In the genomic region with DNA sequence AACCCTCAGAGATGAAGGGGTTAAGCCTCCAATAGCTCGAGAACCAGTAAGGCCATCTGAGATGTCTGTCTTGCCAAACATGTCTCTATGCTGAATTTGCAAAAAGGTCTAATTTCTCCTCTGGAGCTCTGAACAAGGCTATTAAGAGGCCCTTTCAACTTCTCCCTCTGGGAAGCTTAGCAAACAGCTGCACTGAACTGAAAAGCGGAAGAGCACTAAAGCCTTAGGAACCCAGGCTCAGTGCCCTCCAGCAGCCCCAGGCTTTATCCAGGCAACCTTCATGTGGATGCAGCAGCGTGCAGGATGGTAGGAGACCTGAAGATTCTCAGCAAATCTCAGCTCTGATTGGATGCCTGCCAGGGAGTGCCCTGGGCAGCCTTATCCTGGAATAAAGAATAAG, we compare ENCODE assay signal across 17 mouse cellular contexts.
DNase-seq lines count a peak whose midpoint lies in the region; ATAC-seq and TF ChIP-seq lines count a peak whose summit lies in the region.
"Had no signal": no experiment of that assay in that cellular context is flagged by ENCODE, and none has a peak within 500 bp of the region (broad histone marks: within the 10 kb centered on the region; RNA-seq: fewer than 3 reads in every experiment).

No protein-coding gene starts in this region.

- TF ChIP-seq CTCF in cerebellum, adult 2 months (IDR thresholded peaks at IDR 0.05; ENCODE audit: borderline replicate concordance, insufficient read depth, low read depth, low read length): no peak

- no peak overlapping the region for H3K27ac ChIP-seq in cerebellum, adult 2 months (ENCODE audit: insufficient read depth, low read length)
- no peak overlapping the region for H3K27ac ChIP-seq in midbrain, embryonic 14.5 days (replicated peaks; ENCODE audit: low read depth, low read length)
- H3K27ac ChIP-seq in midbrain, embryonic 16.5 days (ENCODE audit: low read length): no peak overlapping the region
- H3K27ac ChIP-seq in limb, embryonic 14.5 days (replicated peaks; ENCODE audit: low read depth, low read length): peak overlapping the region; percentile 43; the same call in 1 of the 2 replicates

- no peaks in the 10 kb centered on the region for H3K4me1 ChIP-seq in cerebellum, adult 2 months (ENCODE audit: control insufficient read depth, insufficient read depth, low read length)
- H3K4me1 ChIP-seq in midbrain, embryonic 14.5 days (ENCODE audit: control insufficient read depth, insufficient read depth, low read length): peaks cover 5% of the 10 kb centered on the region; the same call in 1 of the 2 replicates
- peaks cover 3% of the 10 kb centered on the region; the same call in 1 of the 2 replicates for H3K4me1 ChIP-seq in midbrain, embryonic 16.5 days (ENCODE audit: control insufficient read depth, insufficient read depth, low read length)
- no peaks in the 10 kb centered on the region for H3K4me1 ChIP-seq in limb, embryonic 14.5 days (ENCODE audit: control insufficient read depth, insufficient read depth, low read length)
- H3K4me1 ChIP-seq: heart, embryonic 12.5 days; megakaryocyte, embryonic 14.5 days had no signal

- H3K27me3 ChIP-seq in cerebellum, adult 2 months (ENCODE audit: control insufficient read depth, insufficient read depth, low read length): no peaks in the 10 kb centered on the region
- no peaks in the 10 kb centered on the region for H3K27me3 ChIP-seq in midbrain, embryonic 14.5 days (ENCODE audit: control insufficient read depth, insufficient read depth, low read length)
- no peaks in the 10 kb centered on the region for H3K27me3 ChIP-seq in midbrain, embryonic 16.5 days (ENCODE audit: control insufficient read depth, insufficient read depth, low read depth, low read length)
- no peaks in the 10 kb centered on the region for H3K27me3 ChIP-seq in limb, embryonic 14.5 days (ENCODE audit: control insufficient read depth, insufficient read depth, low read length)
- H3K27me3 ChIP-seq: CH12.LX; heart, embryonic 12.5 days; megakaryocyte, embryonic 14.5 days had no signal

- TF ChIP-seq POLR2A in cerebellum, adult 2 months (IDR thresholded peaks at IDR 0.05; ENCODE audit: borderline replicate concordance, insufficient read depth, low read length): no peak
- TF ChIP-seq POLR2A in limb, embryonic 14.5 days (IDR thresholded peaks at IDR 0.05; ENCODE audit: borderline replicate concordance, extremely low read depth, insufficient read depth, insufficient read length): no peak

- no peaks in the 10 kb centered on the region for H3K36me3 ChIP-seq in midbrain, embryonic 14.5 days (ENCODE audit: control insufficient read depth, insufficient read depth, low read length)
- no peaks in the 10 kb centered on the region for H3K36me3 ChIP-seq in midbrain, embryonic 16.5 days (ENCODE audit: control insufficient read depth, insufficient read depth, low read length)
- no peaks in the 10 kb centered on the region for H3K36me3 ChIP-seq in limb, embryonic 14.5 days (ENCODE audit: control insufficient read depth, insufficient read depth, low read length)
- H3K36me3 ChIP-seq: heart, embryonic 12.5 days had no signal

- no peaks in the 10 kb centered on the region for H3K9me3 ChIP-seq in midbrain, embryonic 14.5 days (ENCODE audit: control insufficient read depth, low read length)
- H3K9me3 ChIP-seq in midbrain, embryonic 16.5 days (replicated peaks; ENCODE audit: control insufficient read depth, low read length, poor library complexity, severe bottlenecking): no peaks in the 10 kb centered on the region
- H3K9me3 ChIP-seq in limb, embryonic 14.5 days (ENCODE audit: control insufficient read depth, low read length): no peaks in the 10 kb centered on the region

- H3K4me2 ChIP-seq in midbrain, embryonic 14.5 days (ENCODE audit: low read length): no peak overlapping the region
- H3K4me2 ChIP-seq in midbrain, embryonic 16.5 days (ENCODE audit: low read length): no peak overlapping the region
- H3K4me2 ChIP-seq in limb, embryonic 14.5 days (replicated peaks; ENCODE audit: low read depth, low read length, severe bottlenecking): no peak overlapping the region
- H3K4me2 ChIP-seq: heart, embryonic 12.5 days had no signal

- ATAC-seq in midbrain, embryonic 14.5 days (ENCODE audit: low FRiP score, low TSS enrichment): no peak
- no peak for ATAC-seq in midbrain, embryonic 16.5 days
- ATAC-seq in limb, embryonic 14.5 days (ENCODE audit: low FRiP score, low read depth): peak; percentile 72
- ATAC-seq: liver, postnatal 0 days had no signal

- peak; percentile 25 to 31 for DNase-seq in cerebellum, postnatal 10 days
- no peak for DNase-seq in cerebellum, adult 2 months
- peak; percentile 90 for DNase-seq in heart, adult 11 months
- DNase-seq in heart, postnatal 25 days (ENCODE audit: low spot score): no peak
- DNase-seq in midbrain, embryonic 14.5 days: peak; percentile 53
- peak; percentile 71 for DNase-seq in limb, embryonic 14.5 days (ENCODE audit: low spot score)
- no peak for DNase-seq in adrenal gland, postnatal 25 days
- DNase-seq: cerebellum, adult 9-11 months; kidney, adult 18-20 months; kidney, postnatal 25 days; left cerebral cortex, postnatal 4 days; liver, postnatal 0 days; thymus, postnatal 36 days had no signal

- WGBS in cerebellum, adult 2 months: 39% methylated on average over 3 of the region's 3 CpGs
- 28% methylated on average over 3 of the region's 3 CpGs for WGBS in midbrain, embryonic 14.5 days
- WGBS in midbrain, embryonic 16.5 days: 29% methylated on average over 3 of the region's 3 CpGs
- 20% methylated on average over 3 of the region's 3 CpGs for WGBS in limb, embryonic 14.5 days

- intact Hi-C loops in heart, postnatal 25 days (cut with DNase I): no loop called here

- H3K9ac ChIP-seq in midbrain, embryonic 14.5 days (replicated peaks; ENCODE audit: low read length): no peak overlapping the region
- H3K9ac ChIP-seq in midbrain, embryonic 16.5 days (ENCODE audit: low read depth, low read length): no peak overlapping the region
- no peak overlapping the region for H3K9ac ChIP-seq in limb, embryonic 14.5 days (ENCODE audit: low read depth, low read length, severe bottlenecking)
- H3K9ac ChIP-seq: heart, embryonic 12.5 days; liver, postnatal 0 days had no signal

- no peak overlapping the region for H3K4me3 ChIP-seq in cerebellum, adult 2 months (replicated peaks; ENCODE audit: insufficient read depth, low read depth, low read length)
- no peak overlapping the region for H3K4me3 ChIP-seq in midbrain, embryonic 14.5 days (replicated peaks; ENCODE audit: low read depth, low read length)
- no peak overlapping the region for H3K4me3 ChIP-seq in midbrain, embryonic 16.5 days (ENCODE audit: low read depth, low read length)
- no peak overlapping the region for H3K4me3 ChIP-seq in limb, embryonic 14.5 days (replicated peaks; ENCODE audit: low read length)
- H3K4me3 ChIP-seq: heart, embryonic 12.5 days; megakaryocyte, embryonic 14.5 days had no signal

Comparison
In these comparisons a context has a peak if more than half of its experiments do, and no peak if none do; other contexts are left out.
1. DNase-seq: peak in cerebellum, postnatal 10 days (2 of 2), heart, adult 11 months (single experiment), midbrain, embryonic 14.5 days (single experiment) and limb, embryonic 14.5 days (single experiment); none in cerebellum, adult 2 months (0 of 2), heart, postnatal 25 days (single experiment) and adrenal gland, postnatal 25 days (single experiment).